Mouse (Mus musculus) inflammation-experienced regulatory T-cells, adult 6 months (primary cell): ENCODE results near the gene Marc1. TPM values are rescaled to one million over a fixed set of nuclear protein-coding genes. Genes with fewer than 3 reads are reported as not detected.

ENCODE experiments used
- ATAC-seq: one replicate; pipeline ENCODE4 v1.8.0; 2017
- polyA plus RNA-seq, 3 experiments: library from polyadenylated mRNA; unstranded; fragments of 100-300 nt; shearing (Covaris generic); gene quantifications; one replicate each; pipeline ENCODE4 v1.2.1; 2017

Gene Marc1
- polyA plus RNA-seq: not detected

- no peak for ATAC-seq
These were observed at the start of gene Marc1 for GRCm38 (mm10) chr1:184810780-184811575. Gene Marc1, minus strand, starts transcription at chr1:184811313.

- ATAC-seq: no peak
These were observed 49.2 kb upstream of the Marc1 start for GRCm38 (mm10) chr1:184860276-184860675.

- ATAC-seq: no peak
These were observed 47.1 kb upstream of the Marc1 start for GRCm38 (mm10) chr1:184858253-184858652.

- ATAC-seq: no peak
These were observed 46.1 kb upstream of the Marc1 start for GRCm38 (mm10) chr1:184857216-184857615.

- ATAC-seq: no peak
These were observed 42.8 kb upstream of the Marc1 start for GRCm38 (mm10) chr1:184853922-184854321.

DNA sequence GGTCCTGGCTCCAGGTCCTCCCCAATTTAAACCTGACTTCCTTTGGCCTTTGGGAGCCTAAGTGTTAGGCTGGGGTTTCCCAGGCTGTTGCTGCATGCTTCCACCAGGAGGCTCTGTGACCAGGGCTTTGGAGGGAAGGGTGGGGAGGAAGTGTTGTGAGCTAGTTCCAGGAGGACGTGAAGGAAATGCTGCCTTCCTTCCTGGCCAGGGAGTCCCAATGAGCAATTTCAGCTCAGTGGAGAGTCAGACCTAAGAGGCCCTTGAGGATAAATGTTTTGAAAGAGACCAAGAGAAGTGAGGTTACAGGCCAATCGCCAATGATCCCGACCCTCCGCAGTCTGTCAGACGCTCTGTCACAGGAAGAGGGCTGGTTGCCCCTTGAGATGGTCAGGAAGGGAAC, 42.2 kb upstream of the Marc1 start:
- no peak for ATAC-seq

DNA sequence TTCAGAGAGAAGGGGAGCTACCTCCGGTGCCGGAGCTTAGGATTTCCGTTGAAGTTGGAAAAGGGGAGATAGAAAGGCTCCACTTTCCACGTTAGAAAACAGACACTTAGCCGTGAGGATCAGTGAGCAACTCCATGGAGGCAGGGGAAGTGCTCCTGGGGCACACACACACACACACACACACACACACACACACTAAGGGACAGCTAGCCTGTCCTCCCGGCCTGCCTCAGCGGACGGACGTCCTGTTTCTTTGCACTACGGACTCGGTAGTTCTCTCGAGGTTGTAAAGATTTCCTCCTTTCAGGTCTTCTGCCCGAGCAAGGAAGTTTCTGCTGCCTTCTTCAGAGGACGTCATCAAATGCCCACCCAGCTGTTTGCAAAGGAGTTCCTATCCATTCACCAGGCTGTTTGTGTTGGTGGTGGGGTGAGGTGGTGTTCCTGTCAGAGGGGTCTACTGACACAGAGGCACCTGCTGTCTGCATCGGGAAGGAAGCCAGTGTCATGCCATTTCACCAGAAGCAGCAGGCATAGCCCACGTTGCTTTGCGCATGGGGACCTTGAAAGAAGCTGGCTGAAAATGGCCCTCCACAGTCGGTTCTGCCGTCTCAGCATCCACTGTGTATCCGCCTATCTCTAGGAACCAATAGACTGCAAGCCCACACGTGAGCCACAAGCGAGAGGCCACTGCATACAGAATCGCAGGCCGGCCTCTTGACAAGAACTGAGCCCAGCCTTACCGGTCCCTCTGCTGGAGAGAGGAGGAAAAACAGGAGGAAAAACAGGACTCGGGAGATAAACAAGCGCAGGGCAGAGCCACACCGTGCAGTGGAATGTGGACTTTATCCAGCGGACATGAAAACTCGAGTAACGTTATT, 40.9 kb upstream of the Marc1 start:
- ATAC-seq: peak; percentile 82

GRCm38 (mm10) chr1:184851166-184851565, 40.1 kb upstream of the Marc1 start:
- ATAC-seq: no peak

DNA sequence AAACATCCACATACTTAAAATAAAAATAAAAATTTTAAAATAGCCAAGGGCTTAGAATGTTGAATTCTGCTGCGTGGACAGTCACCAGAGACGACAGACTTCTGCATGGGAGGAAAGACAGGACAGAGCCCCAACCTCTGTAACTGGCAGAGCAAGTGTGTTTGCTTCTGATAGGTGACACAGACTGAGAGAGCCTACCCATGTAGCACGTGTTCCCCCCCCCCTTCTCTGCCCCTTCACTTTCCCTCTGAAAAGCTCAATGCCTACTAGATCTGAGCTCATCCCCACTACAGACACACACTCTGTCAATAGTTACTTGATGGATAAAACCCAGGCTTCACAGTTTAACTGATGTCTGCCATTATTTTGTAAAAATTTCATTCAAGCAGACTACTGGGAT, 35.9 kb upstream of the Marc1 start:
- ATAC-seq: no peak

- ATAC-seq: no peak
These were observed 35.1 kb upstream of the Marc1 start, which contains the start of gene Marc2 for GRCm38 (mm10) chr1:184846092-184846750. Gene Marc2, minus strand, starts transcription at chr1:184846451.

GRCm38 (mm10) chr1:184845111-184846071, 34.3 kb upstream of the Marc1 start:
- ATAC-seq: peak; percentile 91

GRCm38 (mm10) chr1:184844326-184845066, 33.4 kb upstream of the Marc1 start:
- ATAC-seq: no peak

DNA sequence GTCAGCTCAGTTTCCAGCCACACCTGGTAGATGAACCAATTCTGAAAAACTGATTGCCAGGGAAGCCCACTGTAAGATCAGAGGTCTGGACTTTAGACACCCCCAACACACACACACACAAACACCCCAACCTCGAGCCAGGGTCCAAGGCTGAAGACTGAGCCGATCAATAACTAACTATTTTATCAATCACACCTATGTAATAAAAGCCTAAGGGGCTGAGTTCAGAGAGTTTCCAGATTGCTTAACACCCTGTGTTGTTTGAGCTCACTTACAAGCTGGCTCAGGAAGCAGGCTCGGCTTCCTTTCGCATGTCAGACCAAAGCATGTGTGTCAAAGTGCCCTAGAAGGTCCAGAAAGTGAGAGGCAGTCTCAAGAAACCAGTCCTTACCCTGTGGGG, 26.5 kb upstream of the Marc1 start:
- ATAC-seq: no peak

DNA sequence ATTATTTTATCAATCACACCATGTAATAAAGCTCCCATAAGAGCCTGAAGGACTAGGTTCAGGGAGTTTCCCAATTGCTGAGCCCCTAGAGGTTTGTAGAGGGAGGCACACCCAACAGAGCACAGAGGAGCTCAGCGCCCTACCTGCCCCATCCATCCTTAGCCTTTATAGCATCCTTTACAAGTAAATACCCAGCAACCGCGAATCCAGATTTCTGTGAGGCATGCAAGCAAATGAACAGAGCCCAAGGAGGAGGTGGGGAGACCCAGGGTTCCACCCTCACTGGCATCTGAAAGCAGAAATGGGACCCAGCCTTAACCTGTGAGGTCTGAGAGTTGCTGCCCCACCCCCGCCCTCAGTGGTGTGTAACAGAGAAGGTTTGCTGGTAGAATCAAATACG, 25.2 kb upstream of the Marc1 start:
- no peak for ATAC-seq

- no peak for ATAC-seq
These were observed 22.4 kb upstream of the Marc1 start for GRCm38 (mm10) chr1:184833499-184833898.

DNA sequence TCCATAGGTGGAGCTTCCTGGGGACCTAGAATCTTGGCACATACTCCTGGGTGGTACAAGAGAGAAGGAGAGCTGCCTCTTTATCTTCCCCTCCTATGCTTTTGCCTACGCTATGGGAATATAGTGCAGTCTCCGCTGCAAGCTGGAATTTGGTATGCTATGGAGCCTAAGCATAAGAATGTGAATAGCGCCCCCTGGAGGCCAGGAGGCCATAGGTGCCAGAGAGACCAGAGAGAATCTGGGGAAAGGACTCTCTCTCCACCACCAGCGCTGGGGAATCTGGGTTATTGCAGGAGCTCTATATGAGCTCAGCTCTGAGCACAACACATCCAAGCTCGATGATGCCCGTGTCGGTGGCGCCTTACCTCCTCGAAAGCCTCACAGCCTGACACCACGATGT, 21.1 kb upstream of the Marc1 start:
- ATAC-seq: no peak

DNA sequence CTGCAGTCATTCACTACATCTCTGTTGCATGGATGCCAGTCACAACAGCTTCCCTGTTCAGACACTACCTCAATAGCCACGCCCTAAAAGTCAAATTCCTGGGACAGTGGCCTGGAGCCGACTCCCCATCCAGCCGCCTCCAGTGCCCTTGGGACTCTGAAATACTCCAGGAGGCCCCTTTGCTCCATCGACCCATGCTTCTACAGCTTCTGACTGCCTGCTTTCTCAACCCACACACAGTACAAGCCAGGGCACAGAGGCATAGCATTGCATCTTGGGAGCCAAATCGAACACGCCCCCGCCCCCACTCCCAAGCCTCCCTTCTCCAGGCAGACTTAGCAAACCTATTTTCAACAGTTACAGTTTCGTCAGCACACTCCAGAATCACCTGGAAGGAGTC, 18.8 kb upstream of the Marc1 start:
- ATAC-seq: no peak

DNA sequence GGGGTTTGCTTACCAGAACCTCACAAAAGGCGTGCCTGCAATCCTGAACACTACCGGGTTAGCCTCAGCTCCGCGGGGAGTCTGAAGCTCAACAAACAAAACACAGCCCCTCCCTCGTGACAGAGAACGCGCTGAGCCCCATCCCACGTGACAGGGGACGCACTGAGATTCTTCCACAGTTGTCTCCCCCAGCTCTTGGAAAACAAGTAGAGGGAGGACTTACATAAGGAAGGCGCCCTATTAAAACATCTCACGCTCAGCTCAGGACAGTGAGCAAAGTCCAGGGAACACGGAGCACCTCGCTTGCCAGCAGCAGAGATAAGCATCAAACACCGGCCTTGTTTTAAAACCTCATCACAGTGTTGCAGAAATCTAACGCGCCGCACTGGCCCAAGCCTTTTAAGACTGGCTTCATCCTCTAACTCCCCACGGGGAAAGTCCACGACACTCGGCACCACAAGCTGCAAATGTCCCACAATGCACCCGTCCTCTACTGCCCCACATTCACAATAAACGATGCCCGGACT, 16.1 kb upstream of the Marc1 start:
- no peak for ATAC-seq

GRCm38 (mm10) chr1:184825093-184825492, 14.0 kb upstream of the Marc1 start:
- ATAC-seq: peak; percentile 51

DNA sequence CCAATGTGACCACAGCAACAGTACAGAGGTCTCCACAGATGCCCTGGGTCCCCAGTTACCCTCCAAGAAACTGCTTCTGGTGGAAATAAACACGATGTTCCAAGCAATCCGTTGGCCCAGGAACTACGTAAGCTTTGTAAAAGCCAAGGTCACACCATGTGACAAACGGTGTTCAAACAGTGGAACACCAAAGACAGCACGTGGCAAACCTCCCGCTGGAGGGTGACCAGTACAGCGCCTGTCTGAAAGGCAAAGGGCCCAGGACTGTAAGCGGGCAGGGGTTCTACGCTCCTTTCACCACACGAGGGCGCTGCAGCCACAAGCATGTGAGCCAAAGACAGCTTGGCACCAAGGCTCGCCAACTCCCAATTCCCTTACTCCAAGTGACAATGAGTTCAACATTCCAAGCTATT, 13.3 kb upstream of the Marc1 start:
- peak; percentile 79 for ATAC-seq

- no peak for ATAC-seq
These were observed 11.6 kb upstream of the Marc1 start for GRCm38 (mm10) chr1:184822678-184823077.
